ENCODE assay signal across 9 mouse cellular contexts in genomic region chr2:70852796-70853221, GRCm38 (mm10). TPM values are rescaled to one million over a fixed set of nuclear protein-coding genes. Genes with fewer than 3 reads are reported as not detected.
A peak's percentile ranks its signal among the peaks of the same experiment; 100 is the strongest.
DNase-seq lines count a peak whose midpoint lies in the region; ATAC-seq and TF ChIP-seq lines count a peak whose summit lies in the region.
"Had no signal": no experiment of that assay in that cellular context is flagged by ENCODE, and none has a peak within 500 bp of the region (broad histone marks: within the 10 kb centered on the region; RNA-seq: fewer than 3 reads in every experiment).

No protein-coding gene starts in this region.

- H3K4me3 ChIP-seq in gastrocnemius, adult 2 months: peak overlapping the region; percentile 45
- H3K4me3 ChIP-seq in limb, embryonic 14.5 days (replicated peaks; ENCODE audit: low read length): no peak overlapping the region

- TF ChIP-seq CTCF in gastrocnemius, adult 2 months (IDR thresholded peaks at IDR 0.05): no peak
- TF ChIP-seq CTCF in brain, embryonic 14.5 days (IDR thresholded peaks at IDR 0.05; ENCODE audit: borderline replicate concordance, extremely low read depth, insufficient read depth, insufficient read length): no peak

- H3K9me3 ChIP-seq in limb, embryonic 14.5 days (ENCODE audit: control insufficient read depth, low read length): no peaks in the 10 kb centered on the region

- TF ChIP-seq POLR2A in brain, embryonic 14.5 days (IDR thresholded peaks at IDR 0.05; ENCODE audit: borderline replicate concordance, extremely low read depth, insufficient read depth, insufficient read length, poor library complexity, severe bottlenecking): no peak
- no peak for TF ChIP-seq POLR2A in limb, embryonic 14.5 days (IDR thresholded peaks at IDR 0.05; ENCODE audit: borderline replicate concordance, extremely low read depth, insufficient read depth, insufficient read length)

- H3K27ac ChIP-seq in gastrocnemius, adult 2 months: no peak overlapping the region
- H3K27ac ChIP-seq in limb, embryonic 14.5 days (replicated peaks; ENCODE audit: low read depth, low read length): no peak overlapping the region

- DNase-seq in gastrocnemius, adult 2 months: no peak
- no peak for DNase-seq in gastrocnemius, adult 18-20 months (ENCODE audit: low spot score)
- DNase-seq in brain, embryonic 14.5 days (ENCODE audit: low read depth): peak; percentile 65
- DNase-seq in frontal cortex, postnatal 14 days (ENCODE audit: low spot score in 2 of 2): peak; percentile 48 to 60
- DNase-seq in limb, embryonic 14.5 days (ENCODE audit: low spot score): no peak
- DNase-seq in testis, postnatal 14 days (ENCODE audit: low spot score): no peak
- DNase-seq in kidney, postnatal 25 days: no peak
- DNase-seq: thymus, postnatal 14 days had no signal

- no peaks in the 10 kb centered on the region for H3K27me3 ChIP-seq in limb, embryonic 14.5 days (ENCODE audit: control insufficient read depth, insufficient read depth, low read length)

- no peak for ATAC-seq in limb, embryonic 14.5 days (ENCODE audit: low FRiP score, low read depth)
- ATAC-seq in activated CD4-positive, CD25-positive, alpha-beta regulatory T cell, adult 4 months: no peak

- intact Hi-C loops in gastrocnemius, adult 2 months (cut with DNase I): no loop called here

- 0 out of 2 replicates have a peak overlapping the region, but pooled peaks have one; percentile 6 for H3K4me2 ChIP-seq in limb, embryonic 14.5 days (replicated peaks; ENCODE audit: low read depth, low read length, severe bottlenecking)

- 43% methylated on average over 11 of the region's 11 CpGs for WGBS in limb, embryonic 14.5 days

- peaks cover 8% of the 10 kb centered on the region; the same call in 1 of the 2 replicates for H3K4me1 ChIP-seq in limb, embryonic 14.5 days (ENCODE audit: control insufficient read depth, insufficient read depth, low read length)

- H3K9ac ChIP-seq in limb, embryonic 14.5 days (ENCODE audit: low read depth, low read length, severe bottlenecking): no peak overlapping the region

- H3K36me3 ChIP-seq in limb, embryonic 14.5 days (ENCODE audit: control insufficient read depth, insufficient read depth, low read length): no peaks in the 10 kb centered on the region

RNA-seq across cellular contexts. Expression of gene Tlk1, which starts 27.3 kb away (rescaled TPM):
- 10 to 100 TPM; 39.1 to 46.5 TPM for total RNA-seq in gastrocnemius, adult 2 months (2021)
- total RNA-seq in gastrocnemius, adult 18-20 months (2021): 10 to 100 TPM; 40.4 to 47.1 TPM
- polyA plus RNA-seq in brain, embryonic 14.5 days (2012; rRNA removed): 23.3 and 38.2 TPM in 2 replicates
- polyA plus RNA-seq in limb, embryonic 14.5 days (2012; rRNA removed): 29.0 and 34.1 TPM in 2 replicates
- polyA plus RNA-seq in limb, embryonic 14.5 days (2014; fragmentation: Nextera tagmentation; extraction: Ambion mirVana): 39.1 and 47.6 TPM in 2 replicates
- polyA plus RNA-seq in activated CD4-positive, CD25-positive, alpha-beta regulatory T cell, adult 4 months (2017; shearing (Covaris generic)): 10 to 100 TPM; 32.6 to 42.9 TPM

Comparison
In these comparisons a context has a peak if more than half of its experiments do, and no peak if none do; other contexts are left out.
1. DNase-seq: peak in brain, embryonic 14.5 days (single experiment) and frontal cortex, postnatal 14 days (2 of 2); none in gastrocnemius, adult 2 months (single experiment), gastrocnemius, adult 18-20 months (single experiment), limb, embryonic 14.5 days (single experiment), testis, postnatal 14 days (single experiment) and kidney, postnatal 25 days (0 of 2).